Mouse (Mus musculus) midbrain, embryonic 15.5 days (tissue): ENCODE data around the gene Chchd6. TPM values are rescaled to one million over a fixed set of nuclear protein-coding genes. Genes with fewer than 3 reads are reported as not detected.

Experiments
- ATAC-seq: fragments of 200-750 bp; cut with Nextera tagmentation; replicated peaks from 2 replicates; pipeline ENCODE4 v1.8.0; 2017; ENCODE audit warnings: moderate TSS enrichment
- H3K27ac ChIP-seq: fragments of 300-500 bp; sonication (generic); 2 replicates; pipeline ENCODE4 v1.5.1; 2015; ENCODE audit warnings: mild to moderate bottlenecking, inconsistent platforms
- H3K27me3 ChIP-seq: fragments of 300-500 bp; sonication (generic); replicated peaks from 2 replicates; pipeline ENCODE4 v1.6.1; 2015; ENCODE audit warnings: inconsistent platforms
- H3K36me3 ChIP-seq: fragments of 300-500 bp; sonication (generic); replicated peaks from 2 replicates; pipeline ENCODE4 v1.6.1; 2015; ENCODE audit warnings: inconsistent platforms
- H3K4me1 ChIP-seq: fragments of 300-500 bp; sonication (generic); 2 replicates; pipeline ENCODE4 v1.6.1; 2015; ENCODE audit warnings: inconsistent platforms
- H3K4me2 ChIP-seq: fragments of 300-500 bp; sonication (generic); 2 replicates; pipeline ENCODE4 v1.6.1; 2015; ENCODE audit warnings: inconsistent platforms, mild to moderate bottlenecking, moderate library complexity
- H3K4me3 ChIP-seq: fragments of 300-500 bp; sonication (generic); 2 replicates; pipeline ENCODE4 v1.5.1; 2015; ENCODE audit warnings: mild to moderate bottlenecking, inconsistent platforms
- H3K9ac ChIP-seq: fragments of 300-500 bp; sonication (generic); 2 replicates; pipeline ENCODE4 v1.6.1; 2015; ENCODE audit warnings: mild to moderate bottlenecking, inconsistent platforms
- H3K9me3 ChIP-seq: fragments of 300-500 bp; sonication (generic); 2 replicates; pipeline ENCODE4 v1.6.1; 2016; ENCODE audit warnings: inconsistent platforms
- WGBS: fragments of 180-500 bp; shearing (Covaris S2); methylation state at CpG from one replicate; pipeline ENCODE4 v1.1.7; 2015; ENCODE audit warnings: mixed read lengths; 5-methylcytosine and 5-hydroxymethylcytosine counted together
- polyA plus RNA-seq: library from polyadenylated mRNA; unstranded; fragments of >200 nt; fragmentation: Nextera tagmentation; extraction: Ambion mirVana; gene quantifications from 2 replicates; pipeline ENCODE4 v1.2.1, GENCODE M21; 2015

Gene Chchd6
- polyA plus RNA-seq, 1 experiment from 2014 or later, result 173 TPM

GRCm38 (mm10) chr6:89422621-89423020 is 172.8 kb downstream of the Chchd6 start:
- Histone ChIP-seq H3K36me3 (no peaks in the 10 kb centered on the region), H3K9ac (no peak overlapping the region), H3K27ac (no peak overlapping the region), H3K27me3 (no peaks in the 10 kb centered on the region), H3K9me3 (no peaks in the 10 kb centered on the region), H3K4me1 (peaks cover 5% of the 10 kb centered on the region), H3K4me3 (no peak overlapping the region), H3K4me2 (no peak overlapping the region)
- ATAC-seq, result no peak
- WGBS, result 96% methylated on average over 3 of the region's 3 CpGs

- Histone ChIP-seq H3K27me3 (no peaks in the 10 kb centered on the region), H3K36me3 (no peaks in the 10 kb centered on the region), H3K4me1 (peaks cover 5% of the 10 kb centered on the region), H3K4me3 (no peak overlapping the region), H3K4me2 (no peak overlapping the region), H3K9me3 (no peaks in the 10 kb centered on the region), H3K27ac (no peak overlapping the region), H3K9ac (no peak overlapping the region)
- WGBS, result 88% methylated on average over 3 of the region's 3 CpGs
- no peak for ATAC-seq
These were observed 173.5 kb downstream of the Chchd6 start for GRCm38 (mm10) chr6:89421922-89422321.

- WGBS, result 85% methylated on average over 6 of the region's 6 CpGs
- no peak overlapping the region for H3K4me3 ChIP-seq
These were observed 173.9 kb downstream of the Chchd6 start for GRCm38 (mm10) chr6:89421503-89421902.

GRCm38 (mm10) chr6:89420756-89421155 is 174.7 kb downstream of the Chchd6 start:
- Histone ChIP-seq H3K9me3 (no peaks in the 10 kb centered on the region), H3K27me3 (no peaks in the 10 kb centered on the region), H3K9ac (no peak overlapping the region), H3K4me1 (peaks cover 5% of the 10 kb centered on the region), H3K27ac (no peak overlapping the region), H3K4me3 (no peak overlapping the region), H3K4me2 (no peak overlapping the region), H3K36me3 (no peaks in the 10 kb centered on the region)
- no peak for ATAC-seq
- 83% methylated on average over 2 of the region's 2 CpGs for WGBS

More at GRCm38 (mm10) chr6:89421503-89421902, 173.9 kb downstream of the Chchd6 start:
- Histone ChIP-seq H3K9me3 (no peaks in the 10 kb centered on the region), H3K36me3 (no peaks in the 10 kb centered on the region), H3K4me2 (no peak overlapping the region), H3K9ac (no peak overlapping the region), H3K27ac (no peak overlapping the region), H3K4me1 (peaks cover 5% of the 10 kb centered on the region), H3K27me3 (no peaks in the 10 kb centered on the region)
- ATAC-seq, result no peak

- H3K36me3 ChIP-seq, result no peaks in the 10 kb centered on the region
- H3K9ac ChIP-seq, result no peak overlapping the region
- no peak overlapping the region for H3K4me3 ChIP-seq
- H3K27me3 ChIP-seq, result no peaks in the 10 kb centered on the region
- no peak overlapping the region for H3K4me2 ChIP-seq
- H3K4me1 ChIP-seq, result peaks cover 5% of the 10 kb centered on the region
- no peak for ATAC-seq
- no peaks in the 10 kb centered on the region for H3K9me3 ChIP-seq
- H3K27ac ChIP-seq, result no peak overlapping the region
These were observed 175.3 kb downstream of the Chchd6 start for GRCm38 (mm10) chr6:89420110-89420509.

DNA sequence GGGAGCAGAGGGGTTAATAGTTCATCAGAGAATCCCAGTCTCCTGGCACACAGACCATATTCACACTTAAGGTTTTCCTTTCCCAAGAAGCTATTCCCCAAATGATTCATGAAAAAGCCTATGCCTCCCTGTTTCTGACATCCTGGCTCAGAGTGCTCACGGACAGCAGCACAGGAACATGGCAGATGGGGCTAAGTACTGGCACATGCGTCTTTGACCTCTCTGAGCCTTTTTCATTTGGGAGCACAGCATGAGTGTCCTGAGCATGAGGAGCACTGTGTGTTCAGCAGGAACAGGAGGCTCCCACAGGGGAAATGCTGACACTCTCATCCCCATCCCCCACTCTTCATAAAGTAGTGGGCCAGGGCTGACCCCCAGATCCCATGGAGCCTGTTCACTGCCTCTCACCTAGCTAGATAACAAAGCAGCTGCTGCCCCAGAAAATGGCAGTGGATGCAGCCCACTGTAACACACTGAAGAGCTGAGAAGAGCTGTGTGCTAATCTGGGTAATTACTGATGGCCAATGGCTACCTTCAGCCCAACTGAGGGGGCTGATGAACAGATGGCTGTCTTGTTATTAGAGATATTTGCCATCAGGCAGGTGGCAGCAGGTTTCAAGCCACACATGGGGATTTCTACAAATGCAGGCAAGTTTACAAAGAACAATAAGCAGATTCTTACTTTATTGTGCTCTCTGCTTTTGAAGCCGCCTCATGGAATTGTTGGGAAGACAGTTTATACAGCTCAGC is 176.2 kb downstream of the Chchd6 start:
- Histone ChIP-seq H3K27ac (no peak overlapping the region), H3K27me3 (no peaks in the 10 kb centered on the region), H3K4me3 (no peak overlapping the region), H3K4me2 (no peak overlapping the region), H3K9ac (no peak overlapping the region), H3K4me1 (peaks cover 5% of the 10 kb centered on the region), H3K36me3 (no peaks in the 10 kb centered on the region), H3K9me3 (no peaks in the 10 kb centered on the region)
- 79% methylated on average over 3 of the region's 3 CpGs for WGBS
- ATAC-seq, result no peak

GRCm38 (mm10) chr6:89416030-89416595 is 179.3 kb downstream of the Chchd6 start:
- Histone ChIP-seq H3K4me1 (no peaks in the 10 kb centered on the region), H3K9ac (no peak overlapping the region), H3K27me3 (no peaks in the 10 kb centered on the region), H3K36me3 (no peaks in the 10 kb centered on the region), H3K27ac (no peak overlapping the region), H3K9me3 (no peaks in the 10 kb centered on the region), H3K4me2 (no peak overlapping the region), H3K4me3 (no peak overlapping the region)
- WGBS, result 84% methylated on average over 3 of the region's 3 CpGs
- no peak for ATAC-seq

DNA sequence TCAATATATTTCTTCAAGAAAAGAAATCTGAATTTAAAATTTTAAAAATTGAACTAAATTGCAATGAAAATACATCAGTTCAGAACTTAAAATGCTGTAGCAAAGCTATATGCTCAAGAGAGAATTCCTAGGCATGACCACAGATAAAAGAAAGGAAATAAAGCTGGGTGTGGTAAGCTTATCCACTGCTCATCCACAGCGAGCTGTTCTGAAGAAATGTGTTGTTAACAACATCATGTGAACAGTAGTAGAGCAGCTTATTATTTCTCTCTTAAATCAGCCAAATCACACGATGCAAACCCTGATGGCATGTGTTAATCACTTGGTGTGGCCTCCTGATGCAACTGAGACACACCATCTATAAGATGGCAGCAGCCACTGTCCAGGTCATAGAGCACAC is 180.4 kb downstream of the Chchd6 start:
- ATAC-seq, result no peak
- WGBS, result 81% methylated on average over 2 of the region's 2 CpGs
- H3K9ac ChIP-seq, result no peak overlapping the region
- no peak overlapping the region for H3K4me3 ChIP-seq
- no peaks in the 10 kb centered on the region for H3K4me1 ChIP-seq
- no peaks in the 10 kb centered on the region for H3K27me3 ChIP-seq
- H3K27ac ChIP-seq, result no peak overlapping the region
- H3K4me2 ChIP-seq, result no peak overlapping the region
- H3K36me3 ChIP-seq, result no peaks in the 10 kb centered on the region
- no peaks in the 10 kb centered on the region for H3K9me3 ChIP-seq

DNA sequence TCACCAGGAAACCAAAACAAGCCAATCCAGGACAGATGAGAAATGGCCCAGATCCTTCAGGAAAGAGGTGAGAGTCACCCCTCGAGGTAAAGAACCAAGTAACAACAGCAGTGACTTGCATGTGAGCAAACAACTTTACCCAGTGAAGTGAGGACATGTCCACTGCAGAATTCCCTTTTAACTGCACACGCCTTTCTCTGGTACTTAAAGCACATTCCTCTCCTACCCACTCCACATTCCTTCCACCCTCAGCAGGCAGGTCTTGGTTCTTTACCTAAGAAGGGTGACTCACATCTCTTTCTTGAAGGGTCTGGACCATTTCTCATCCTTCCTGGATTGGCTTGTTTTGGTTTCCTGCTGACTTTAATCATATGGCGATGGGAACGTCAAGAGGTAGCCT is 181.3 kb downstream of the Chchd6 start:
- no peak overlapping the region for H3K4me3 ChIP-seq
- H3K27me3 ChIP-seq, result no peaks in the 10 kb centered on the region
- H3K27ac ChIP-seq, result no peak overlapping the region
- ATAC-seq, result no peak
- no peaks in the 10 kb centered on the region for H3K36me3 ChIP-seq
- H3K4me1 ChIP-seq, result no peaks in the 10 kb centered on the region
- no peak overlapping the region for H3K4me2 ChIP-seq
- H3K9me3 ChIP-seq, result no peaks in the 10 kb centered on the region
- WGBS, result 87% methylated on average over 4 of the region's 4 CpGs
- no peak overlapping the region for H3K9ac ChIP-seq

DNA sequence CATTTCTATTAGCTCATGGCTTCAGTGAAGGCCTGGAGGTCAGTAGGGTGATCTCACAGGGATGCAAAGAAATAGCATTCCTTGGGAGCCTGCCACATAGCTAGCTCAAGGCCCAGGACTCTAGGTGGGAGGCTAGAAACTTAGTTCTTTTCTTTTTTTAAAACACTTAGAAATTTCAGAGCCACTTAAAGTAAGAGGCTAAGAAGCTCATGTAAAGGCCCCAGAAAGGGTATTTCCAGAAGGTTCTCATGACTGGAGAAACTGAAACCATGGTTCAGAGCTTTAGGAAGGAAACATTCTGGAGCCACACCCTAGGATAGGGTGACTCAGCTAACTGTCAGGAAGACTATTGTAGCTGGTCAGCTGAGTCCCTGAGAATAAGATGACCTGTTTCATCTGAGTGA is 182.0 kb downstream of the Chchd6 start:
- no peaks in the 10 kb centered on the region for H3K9me3 ChIP-seq
- no peak for ATAC-seq
- no peak overlapping the region for H3K4me2 ChIP-seq

DNA sequence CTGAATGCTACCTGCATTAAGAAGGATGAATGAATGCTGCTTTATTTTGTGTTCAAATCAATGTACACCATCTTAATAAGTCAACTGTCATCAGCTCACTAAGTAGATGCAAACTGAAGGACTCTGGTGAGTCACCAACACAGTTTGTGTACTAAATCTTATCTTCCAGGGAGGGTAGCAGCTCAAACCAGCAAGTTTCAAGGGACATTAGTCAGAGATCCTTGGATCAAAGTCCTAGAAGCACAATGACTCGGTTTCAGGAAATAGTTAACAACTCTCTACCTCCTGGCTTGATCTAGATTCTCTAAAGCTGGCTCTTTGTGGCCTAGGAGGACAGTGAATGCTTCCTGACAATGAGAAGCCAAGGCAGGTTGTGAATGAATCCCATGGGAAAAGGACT is 182.9 kb downstream of the Chchd6 start:
- no peak overlapping the region for H3K27ac ChIP-seq
- no peaks in the 10 kb centered on the region; the same call in 1 of the 2 replicates for H3K4me1 ChIP-seq
- 77% methylated on average over 1 of the region's 1 CpGs for WGBS
- no peak for ATAC-seq
- H3K27me3 ChIP-seq, result no peaks in the 10 kb centered on the region
- no peaks in the 10 kb centered on the region for H3K36me3 ChIP-seq
- H3K9ac ChIP-seq, result no peak overlapping the region
- H3K9me3 ChIP-seq, result no peaks in the 10 kb centered on the region
- no peak overlapping the region for H3K4me2 ChIP-seq
- no peak overlapping the region for H3K4me3 ChIP-seq

More for the DNA sequence above, 182.0 kb downstream of the Chchd6 start:
- H3K36me3 ChIP-seq, result no peaks in the 10 kb centered on the region
- no peak overlapping the region for H3K4me3 ChIP-seq
- no peak overlapping the region for H3K9ac ChIP-seq
- H3K27me3 ChIP-seq, result no peaks in the 10 kb centered on the region
- H3K4me1 ChIP-seq, result no peaks in the 10 kb centered on the region
- no peak overlapping the region for H3K27ac ChIP-seq

DNA sequence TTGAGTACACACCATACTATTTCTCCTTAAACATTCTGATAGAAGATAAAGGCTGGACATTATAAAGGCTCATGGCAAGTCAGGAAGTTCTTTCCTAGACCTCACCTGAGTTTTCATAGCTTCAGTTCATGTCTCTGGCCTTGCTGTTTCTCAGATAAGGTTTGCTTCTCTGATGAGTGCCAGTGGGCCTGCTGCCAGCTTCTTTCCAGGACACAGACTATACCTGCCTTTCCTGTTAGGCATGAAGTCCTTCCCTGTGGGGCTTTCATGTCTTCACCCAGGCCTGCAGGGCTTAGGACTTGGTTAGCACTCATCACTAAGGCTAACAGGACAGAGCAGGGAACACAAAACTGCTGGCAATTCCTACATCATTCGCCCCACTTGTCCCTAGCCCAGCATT is 186.4 kb downstream of the Chchd6 start:
- H3K4me1 ChIP-seq, result peaks cover 6% of the 10 kb centered on the region
- H3K9me3 ChIP-seq, result no peaks in the 10 kb centered on the region
- H3K27ac ChIP-seq, result no peak overlapping the region
- no peaks in the 10 kb centered on the region for H3K27me3 ChIP-seq
- H3K9ac ChIP-seq, result no peak overlapping the region
- H3K4me2 ChIP-seq, result no peak overlapping the region
- no peak for ATAC-seq
- no peak overlapping the region for H3K4me3 ChIP-seq
- no peaks in the 10 kb centered on the region for H3K36me3 ChIP-seq
- WGBS, result 78% methylated on average over 1 of the region's 1 CpGs

DNA sequence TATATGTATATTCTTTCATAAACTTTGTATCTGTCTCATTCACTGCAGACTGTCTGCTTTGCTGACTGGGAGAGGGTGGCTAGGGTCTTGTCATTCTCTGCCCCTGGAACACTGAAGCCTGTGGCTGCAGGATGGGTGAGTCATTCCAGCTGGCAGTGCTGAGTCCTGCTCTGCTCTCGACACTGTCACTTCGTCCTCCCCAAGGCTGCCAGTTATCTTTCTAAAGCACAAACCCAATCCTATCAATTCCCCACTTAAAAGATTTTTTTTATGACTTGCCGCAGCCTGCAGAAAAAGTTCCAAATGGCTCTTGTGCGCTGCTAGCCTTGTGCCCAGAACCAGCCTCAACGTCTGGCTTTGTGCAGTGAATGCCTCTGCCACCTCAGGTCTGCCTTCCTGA is 187.2 kb downstream of the Chchd6 start:
- H3K4me1 ChIP-seq, result peaks cover 6% of the 10 kb centered on the region
- H3K27ac ChIP-seq, result no peak overlapping the region
- no peak for ATAC-seq
- no peak overlapping the region for H3K9ac ChIP-seq
- WGBS, result 73% methylated on average over 5 of the region's 5 CpGs
- no peak overlapping the region for H3K4me3 ChIP-seq
- H3K27me3 ChIP-seq, result no peaks in the 10 kb centered on the region
- H3K4me2 ChIP-seq, result no peak overlapping the region
- no peaks in the 10 kb centered on the region for H3K9me3 ChIP-seq
- H3K36me3 ChIP-seq, result no peaks in the 10 kb centered on the region
